Mouse (Mus musculus) CD8-positive naive resting alpha-beta T cell, adult 57 days (primary cell): ENCODE data around the gene Phrf1. TPM values are rescaled to one million over a fixed set of nuclear protein-coding genes. Genes with fewer than 3 reads are reported as not detected.

Source experiments
- total RNA-seq: library from RNA; stranded (reverse); gene quantifications from one replicate; pipeline ENCODE4 v1.2.4, GENCODE M21; 2023

Phrf1 gene
- total RNA-seq: 157 TPM

DNA sequence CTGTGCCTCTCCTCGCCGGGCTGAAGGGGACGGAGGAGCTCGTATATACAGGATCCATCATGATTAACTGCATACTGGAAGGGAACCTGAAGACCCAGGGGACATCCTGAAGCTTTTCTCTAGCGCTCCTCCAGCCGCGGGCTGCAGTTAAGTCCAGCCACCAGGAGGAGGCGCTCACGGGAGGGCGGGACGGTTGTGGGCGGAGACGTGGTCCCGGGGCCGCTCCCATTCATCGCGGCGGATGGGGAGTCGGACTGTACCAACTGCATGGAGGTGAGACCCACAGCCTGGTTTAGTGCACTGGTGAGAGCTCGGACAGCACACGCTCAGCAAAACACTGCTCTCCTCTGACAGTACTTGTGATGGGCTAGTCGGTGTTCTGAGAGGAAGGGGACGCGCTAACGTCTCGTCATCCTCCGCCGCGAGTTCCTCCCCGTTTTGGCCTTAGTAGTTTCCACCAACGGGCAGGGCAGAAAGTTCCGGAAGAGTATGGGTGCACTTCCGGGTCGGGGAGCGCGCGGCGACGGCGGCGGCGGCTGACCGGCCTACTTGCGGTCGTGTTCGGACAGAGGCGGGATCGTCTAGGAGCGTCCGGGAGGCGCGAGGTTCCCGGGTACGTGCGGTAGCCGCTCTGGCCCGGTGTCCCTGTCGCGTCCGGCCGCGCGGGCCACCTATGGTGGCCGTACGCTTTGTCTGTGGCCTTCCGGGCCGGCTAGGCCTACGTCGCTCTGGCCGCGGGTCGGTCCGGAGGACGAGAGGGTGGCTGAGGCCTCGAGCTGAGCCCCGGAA, at the start of gene Phrf1:
Phrf1 (plus strand) TSS at position 506 of the 789 bp plus-strand sequence.

DNA sequence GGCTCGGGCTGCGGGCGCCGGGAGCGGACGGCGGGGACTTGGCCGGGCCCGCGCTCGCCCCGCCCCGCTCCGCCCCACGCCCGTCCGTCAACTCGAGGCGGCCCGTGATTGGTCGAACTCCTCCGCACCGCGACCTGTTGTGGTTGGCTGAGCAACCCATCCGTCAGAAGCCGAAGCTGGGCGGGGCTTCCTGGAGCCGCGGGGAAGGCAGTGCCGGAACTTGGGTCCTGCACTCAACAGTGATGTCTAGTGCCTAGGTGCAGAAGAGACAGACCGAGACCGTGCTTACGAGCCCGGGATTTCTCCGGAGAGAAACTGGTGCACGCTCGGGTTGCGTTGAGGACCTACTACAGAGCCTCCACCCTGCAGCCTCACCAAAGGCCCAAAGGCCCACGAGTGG, 34.6 kb upstream of the Phrf1 start, which contains the start of the genes Hras and Lrrc56:
Hras (minus strand) TSS at position 58 of the 400 bp plus-strand sequence.
Lrrc56 (plus strand) TSS at position 210 of the 400 bp plus-strand sequence.

DNA sequence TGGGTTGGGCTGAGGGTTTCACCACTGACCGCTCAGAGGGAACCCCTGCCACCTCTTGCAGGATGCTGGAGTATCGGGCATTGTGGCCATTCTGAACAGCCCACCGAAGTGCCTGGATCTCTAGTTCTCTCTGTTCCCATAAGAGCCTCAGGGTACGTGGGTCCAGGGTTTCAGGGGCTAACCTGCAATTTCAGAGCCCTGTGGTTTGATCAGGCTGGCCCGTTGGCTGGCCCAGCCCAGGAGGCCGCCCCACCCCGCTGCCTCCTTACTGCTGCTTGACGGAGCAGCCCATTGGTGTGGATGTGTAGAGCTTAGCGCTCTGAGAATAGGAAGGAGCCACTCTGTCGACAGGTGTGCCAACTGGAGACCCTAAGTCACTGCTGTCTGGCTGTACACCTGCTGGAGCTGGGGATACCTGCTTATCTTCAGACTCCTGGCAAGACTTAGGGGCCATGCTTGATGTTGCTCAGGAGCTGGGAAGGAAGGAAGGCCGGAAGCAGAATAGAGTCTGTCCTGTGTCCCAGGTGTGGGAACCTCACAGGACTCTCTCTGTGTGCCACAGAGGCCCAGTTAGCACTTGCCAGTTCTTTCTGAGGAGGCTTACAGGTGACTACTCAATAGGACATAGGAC, 14.9 kb upstream of the Phrf1 start, which contains the start of gene Lmntd2:
Lmntd2 (minus strand) TSS at position 476 of the 631 bp plus-strand sequence.

DNA sequence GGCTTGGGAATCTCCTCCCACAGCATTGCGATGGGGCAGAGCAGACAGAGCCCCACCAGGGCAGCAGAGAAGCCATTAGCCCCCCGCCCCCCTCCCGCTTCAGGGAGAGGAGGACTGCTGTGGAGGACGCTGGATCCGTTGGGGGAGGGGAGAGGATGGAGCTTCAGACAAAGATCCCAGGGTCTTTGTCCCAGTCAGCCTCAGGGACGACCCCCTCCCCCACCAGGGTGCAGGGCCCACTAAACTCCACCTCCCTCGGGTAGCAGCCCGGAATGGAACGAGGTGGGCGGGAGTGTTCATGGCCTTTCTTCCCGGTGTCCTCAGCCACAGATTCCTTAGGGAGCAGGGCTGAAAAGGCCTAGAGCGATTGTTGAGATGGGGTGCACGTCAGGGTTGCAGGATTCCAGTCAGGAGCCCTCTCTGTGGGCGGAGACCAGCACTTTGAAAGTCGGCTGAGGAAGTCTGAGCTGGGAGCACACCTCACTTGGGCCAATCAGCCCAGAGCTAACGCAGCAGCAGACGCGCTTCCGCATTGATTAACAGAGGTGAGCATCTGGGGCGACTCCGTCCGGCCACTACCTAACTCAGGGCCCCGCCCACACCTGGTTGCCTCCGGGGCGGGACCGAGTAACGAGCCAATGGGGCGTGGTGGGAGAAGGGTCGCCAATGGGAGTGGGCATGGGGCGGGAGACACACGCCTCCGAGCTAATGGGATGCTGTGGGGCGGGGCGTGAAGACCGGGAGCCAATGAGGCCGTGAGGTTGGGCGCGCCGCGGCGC, 13.3 kb upstream of the Phrf1 start, which contains the start of gene Rassf7:
Rassf7 (plus strand) TSS at position 760 of the 779 bp plus-strand sequence.

DNA sequence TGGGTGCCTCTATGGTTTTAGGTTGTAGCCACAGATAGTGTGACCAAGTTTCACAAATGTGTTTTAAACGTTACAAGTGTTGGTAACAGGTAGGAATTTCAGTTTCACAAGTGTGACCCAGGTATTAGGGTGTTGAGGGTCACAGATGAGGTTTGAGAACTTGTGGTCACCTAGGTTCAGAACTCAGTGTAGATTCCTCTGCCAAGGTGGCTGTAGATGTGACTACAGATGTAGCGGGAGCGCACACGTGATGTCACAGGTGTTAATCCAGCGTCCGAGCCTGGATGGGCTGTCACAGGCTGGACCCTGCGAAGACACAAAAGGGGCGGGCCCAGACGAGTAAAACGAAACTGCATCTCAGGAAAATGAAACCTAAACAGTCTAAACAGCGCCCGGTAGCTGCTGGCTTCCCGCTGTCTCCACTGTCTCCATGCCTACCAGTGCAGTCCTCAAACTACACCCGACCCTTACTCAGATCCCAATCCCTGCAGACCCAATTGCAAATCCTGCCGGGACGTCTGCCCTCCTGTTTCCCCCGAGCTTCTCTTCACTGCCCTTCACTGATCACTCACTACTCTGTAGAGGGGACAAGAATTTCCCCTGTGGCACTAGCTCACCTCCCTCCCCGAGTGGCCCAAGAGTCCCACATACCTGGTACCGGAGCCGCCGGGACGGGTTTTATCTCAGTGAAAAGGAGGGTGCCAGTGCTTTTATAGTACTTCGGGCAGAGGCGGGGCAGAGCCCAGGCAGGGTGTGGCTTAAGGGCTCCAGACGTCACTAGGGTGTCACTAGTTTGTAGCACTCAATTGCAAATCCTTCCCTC, 37.4 kb downstream of the Phrf1 start, which contains the start of gene Irf7:
Irf7 (minus strand) TSS at position 743 of the 823 bp plus-strand sequence.

DNA sequence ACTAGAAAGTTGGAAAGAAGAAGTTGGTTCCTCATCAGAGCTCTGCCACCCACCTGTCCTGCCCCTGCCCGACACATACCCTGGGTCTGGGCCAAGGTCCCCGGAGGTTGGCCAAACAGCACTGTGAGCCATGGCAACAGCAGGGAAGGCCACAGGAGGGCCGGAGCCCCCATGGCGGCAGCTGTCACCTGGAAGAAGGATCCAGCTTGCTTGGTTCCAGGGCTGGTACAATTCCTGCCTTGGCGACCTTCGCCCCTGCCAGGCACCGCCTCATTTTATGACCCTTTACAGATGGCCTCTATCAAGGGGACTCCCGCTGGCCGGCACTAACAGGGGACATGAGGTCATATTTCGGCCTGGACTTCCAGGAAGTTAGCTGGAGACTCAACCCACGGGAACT, 48.0 kb downstream of the Phrf1 start, which contains the start of gene Cdhr5:
Cdhr5 (minus strand) TSS at position 241 of the 400 bp plus-strand sequence.

DNA sequence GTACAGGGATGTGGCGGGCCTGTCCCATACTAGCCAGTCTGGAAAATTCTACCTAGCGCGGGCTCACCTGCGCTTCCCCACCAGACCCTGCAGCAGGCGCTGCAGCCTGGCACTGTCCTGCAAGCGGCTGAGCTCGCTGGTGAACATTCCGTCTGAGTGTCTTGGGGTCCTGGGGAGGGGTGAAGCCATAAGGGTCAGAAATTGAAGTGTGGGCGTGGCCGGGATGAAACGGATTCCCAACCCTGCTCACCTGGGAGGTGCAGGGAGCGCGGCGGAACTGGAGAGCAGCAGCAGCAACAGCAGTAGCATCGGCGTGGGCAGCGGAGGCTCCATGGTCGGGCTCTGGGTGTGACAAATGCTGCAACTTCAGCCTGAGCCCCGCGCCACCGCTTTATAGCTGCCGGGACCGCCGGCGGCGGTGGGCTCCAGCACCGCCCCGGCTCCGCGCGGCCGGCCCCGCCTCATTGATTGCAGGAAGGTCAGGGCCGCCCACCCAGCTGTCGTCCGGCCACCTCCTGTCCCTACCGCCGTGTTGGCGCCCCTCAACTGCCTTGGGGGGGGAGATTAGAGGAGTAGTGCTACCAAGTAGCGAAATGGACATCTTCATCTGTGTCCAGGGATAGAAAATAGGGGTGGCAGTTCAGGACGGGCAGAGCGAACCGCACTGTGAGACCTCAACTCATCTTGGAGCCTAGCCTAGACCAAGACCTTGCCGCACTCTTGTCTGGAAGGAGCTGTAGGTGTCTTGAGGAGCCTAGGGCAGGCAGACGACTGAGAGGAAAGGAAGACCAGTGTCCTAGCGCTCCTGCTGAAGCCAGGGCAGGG, 50.4 kb downstream of the Phrf1 start, which contains the start of gene Sct:
Sct (minus strand) TSS at position 368 of the 825 bp plus-strand sequence.

DNA sequence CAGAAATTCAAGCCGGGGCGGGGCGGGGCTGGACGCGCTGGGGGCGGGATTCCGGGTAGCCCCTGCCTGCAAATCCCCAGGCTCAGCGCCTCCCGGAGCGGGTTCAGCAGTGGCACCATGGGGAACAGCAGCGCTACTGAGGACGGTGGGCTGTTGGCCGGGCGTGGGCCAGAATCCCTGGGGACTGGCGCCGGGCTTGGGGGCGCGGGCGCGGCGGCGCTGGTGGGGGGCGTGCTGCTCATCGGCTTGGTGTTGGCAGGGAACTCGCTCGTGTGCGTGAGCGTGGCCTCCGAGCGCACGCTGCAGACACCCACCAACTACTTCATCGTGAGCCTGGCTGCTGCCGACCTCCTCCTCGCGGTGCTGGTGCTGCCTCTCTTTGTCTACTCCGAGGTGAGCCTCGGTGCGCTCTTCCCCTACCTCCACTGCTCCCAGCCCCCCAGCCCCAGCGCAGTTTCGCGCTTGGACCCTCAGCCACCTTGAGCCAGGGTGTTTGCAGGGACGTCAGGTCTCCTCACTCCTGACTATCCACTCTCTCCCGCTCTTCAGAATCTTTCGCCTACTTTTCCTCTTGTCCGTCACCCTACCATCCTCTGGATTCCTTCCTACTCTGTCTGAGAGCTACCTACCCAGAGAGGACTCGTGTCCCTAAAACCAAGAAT, 63.5 kb downstream of the Phrf1 start, which contains the start of gene Drd4:
Drd4 (plus strand) TSS at position 86 of the 662 bp plus-strand sequence.

Other genes with a start within 250 kb of the Phrf1 start
- gene Ifitm3, start 218.0 kb upstream of the Phrf1 start, total RNA-seq: 5.0 TPM
- 2.3 TPM for gene Ifitm6, start 210.9 kb upstream of the Phrf1 start, total RNA-seq
- gene Gm17387, start 199.7 kb upstream of the Phrf1 start, total RNA-seq: not detected
- gene B4galnt4, start 167.7 kb upstream of the Phrf1 start, total RNA-seq: 1.3 TPM
- gene Pkp3, start 150.6 kb upstream of the Phrf1 start, total RNA-seq: 37.8 TPM
- gene Sigirr, start 128.2 kb upstream of the Phrf1 start, total RNA-seq: 71.6 TPM
- gene Ano9, start 111.0 kb upstream of the Phrf1 start, total RNA-seq: not detected
- 7.1 TPM for gene Ptdss2, start 106.4 kb upstream of the Phrf1 start, total RNA-seq
- 37.7 TPM for gene Rnh1, start 55.9 kb upstream of the Phrf1 start, total RNA-seq
- 33.2 TPM for gene Hras, start 34.8 kb upstream of the Phrf1 start, total RNA-seq
- 4.7 TPM for gene Lrrc56, start 34.6 kb upstream of the Phrf1 start, total RNA-seq
- gene Lmntd2, start 14.7 kb upstream of the Phrf1 start, total RNA-seq: 2.5 TPM
- gene Rassf7, start 12.9 kb upstream of the Phrf1 start, total RNA-seq: 8.1 TPM
- 57.4 TPM for gene Irf7, start 37.7 kb downstream of the Phrf1 start, total RNA-seq
- gene Cdhr5, start 48.0 kb downstream of the Phrf1 start, total RNA-seq: not detected
- gene Sct, start 50.3 kb downstream of the Phrf1 start, total RNA-seq: not detected
- not detected for gene Drd4, start 63.2 kb downstream of the Phrf1 start, total RNA-seq
- 58.1 TPM for gene Deaf1, start 98.9 kb downstream of the Phrf1 start, total RNA-seq
- 20.9 TPM for gene Tmem80, start 99.0 kb downstream of the Phrf1 start, total RNA-seq
- gene Eps8l2, start 110.1 kb downstream of the Phrf1 start, total RNA-seq: not detected
- gene Taldo1, start 163.4 kb downstream of the Phrf1 start, total RNA-seq: 97.8 TPM
- gene Gatd1, start 185.4 kb downstream of the Phrf1 start, total RNA-seq: 31.1 TPM
- not detected for gene Cend1, start 200.7 kb downstream of the Phrf1 start, total RNA-seq
- gene Slc25a22, start 209.1 kb downstream of the Phrf1 start, total RNA-seq: 67.0 TPM
- gene Pidd1, start 215.2 kb downstream of the Phrf1 start, total RNA-seq: 5.7 TPM
- 3,653 TPM for gene Rplp2, start 218.6 kb downstream of the Phrf1 start, total RNA-seq
- 53.0 TPM for gene Pnpla2, start 226.4 kb downstream of the Phrf1 start, total RNA-seq
- gene Cracr2b, start 232.3 kb downstream of the Phrf1 start, total RNA-seq: 1.0 TPM
- 6.8 TPM for gene Cd151, start 238.6 kb downstream of the Phrf1 start, total RNA-seq
- gene Polr2l, start 246.3 kb downstream of the Phrf1 start, total RNA-seq: 16.4 TPM
- gene Tspan4, start 246.5 kb downstream of the Phrf1 start, total RNA-seq: 0.95 TPM